Mouse (Mus musculus): ENCODE measurements around the gene Slc6a14. TPM values are rescaled to one million over a fixed set of nuclear protein-coding genes. Genes with fewer than 3 reads are reported as not detected.

Slc6a14 gene
- total RNA-seq (2023) = not detected

DNA sequence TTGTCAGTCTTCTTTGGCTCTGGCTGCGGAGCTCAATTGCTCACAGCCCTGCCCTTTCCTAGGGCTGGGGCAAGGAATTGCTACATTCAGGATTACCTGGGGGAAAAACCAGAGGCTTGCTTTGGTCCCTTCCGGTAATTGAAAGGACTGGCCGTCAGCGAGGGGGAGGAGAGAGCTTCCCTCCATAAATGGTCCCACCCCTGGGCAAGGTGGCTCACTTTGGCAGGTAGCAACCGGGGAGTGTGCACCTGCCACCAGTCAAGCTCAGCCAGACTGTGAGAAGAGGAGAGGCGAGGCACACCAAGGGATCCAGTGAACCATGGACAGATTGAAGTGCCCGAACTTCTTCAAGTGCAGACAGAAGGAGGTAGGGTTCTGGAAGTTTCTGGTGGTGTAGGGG lies at the start of gene Slc6a14:
Slc6a14 (plus strand) TSS at position 68 of the 400 bp plus-strand sequence.

DNA sequence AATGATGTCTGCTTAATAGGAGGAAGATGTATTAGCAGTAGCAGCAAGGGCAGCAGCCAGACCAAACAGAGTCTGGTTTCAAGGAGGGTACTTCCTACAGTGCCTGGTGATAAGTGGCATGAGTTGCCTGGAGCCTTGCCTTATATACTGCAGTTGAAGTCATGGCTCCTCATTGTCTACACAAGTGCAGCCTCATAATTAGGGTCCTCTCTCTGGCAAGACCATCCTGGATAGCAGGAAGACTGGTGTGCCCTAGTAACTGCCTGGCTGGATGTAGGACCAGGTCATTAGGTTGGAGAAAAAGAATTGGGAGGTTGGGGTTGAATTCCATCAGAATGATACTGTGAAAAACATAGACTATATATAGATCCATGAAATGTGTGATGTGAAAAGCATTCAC lies 30.3 kb downstream of the Slc6a14 start, which contains the start of gene Gm28269:
Gm28269 (minus strand) TSS at position 101 of the 400 bp plus-strand sequence.

Other genes with a start within 250 kb of the Slc6a14 start
- gene Agtr2, start 230.4 kb upstream of the Slc6a14 start, total RNA-seq (2023) = not detected
- not detected for gene Gm28269, start 30.2 kb downstream of the Slc6a14 start, total RNA-seq (2023)